Mouse (Mus musculus) embryonic fibroblast, embryonic 13.5 days (primary cell): Measurements from ENCODE around the gene Idh1.

Source experiments
- CTCF ChIP-seq: IDR thresholded peaks from 2 replicates; pipeline ENCODE4 v1.5.1; 2011; ENCODE audit warnings: mild to moderate bottlenecking, control low read depth, low read length, moderate library complexity, borderline replicate concordance; ENCODE audit not compliant: insufficient read depth
- POLR2A ChIP-seq: IDR thresholded peaks from 2 replicates; pipeline ENCODE4 v1.6.1; 2011; ENCODE audit warnings: low read depth, mild to moderate bottlenecking, control low read depth, low read length, moderate library complexity

GRCm38 (mm10) chr1:65122574-65123372 lies 63.5 kb downstream of the Idh1 start, which contains the start of gene D630023F18Rik:
- TF ChIP-seq CTCF (no peak), POLR2A (no peak)
